Mouse (Mus musculus) midbrain, embryonic 16.5 days (tissue): ENCODE measurements at regions not wholly inside any gene's neighbourhood (a gene's known extent, or its start where the extent isn't known, plus 50 kb on each side); places are given as distances from the start of the nearest gene placed in this dataset.

Experiments
- ATAC-seq: fragments of 200-750 bp; cut with Nextera tagmentation; 2 replicates; pipeline ENCODE4 v1.8.0; 2017; ENCODE audit warnings: moderate TSS enrichment
- H3K27ac ChIP-seq: fragments of 300-500 bp; sonication (generic); 2 replicates; pipeline ENCODE4 v1.5.1; 2014; ENCODE audit warnings: mild to moderate bottlenecking, low read length, mixed read lengths
- H3K27me3 ChIP-seq: fragments of 300-500 bp; sonication (generic); 2 replicates; pipeline ENCODE4 v1.6.1; 2014; ENCODE audit warnings: low read depth, low read length, mixed read lengths; ENCODE audit not compliant: control insufficient read depth, insufficient read depth
- H3K36me3 ChIP-seq: fragments of 300-500 bp; sonication (generic); 2 replicates; pipeline ENCODE4 v1.6.1; 2014; ENCODE audit warnings: mild to moderate bottlenecking, low read length, moderate library complexity, mixed read lengths; ENCODE audit not compliant: control insufficient read depth, insufficient read depth
- H3K4me1 ChIP-seq: fragments of 300-500 bp; sonication (generic); 2 replicates; pipeline ENCODE4 v1.6.1; 2014; ENCODE audit warnings: mild to moderate bottlenecking, low read length, mixed read lengths; ENCODE audit not compliant: control insufficient read depth, insufficient read depth
- H3K4me2 ChIP-seq: fragments of 300-500 bp; sonication (generic); 2 replicates; pipeline ENCODE4 v1.6.1; 2014; ENCODE audit warnings: mild to moderate bottlenecking, low read length, mixed read lengths
- H3K4me3 ChIP-seq: fragments of 300-500 bp; sonication (generic); 2 replicates; pipeline ENCODE4 v1.5.1; 2014; ENCODE audit warnings: low read depth, mild to moderate bottlenecking, low read length, moderate library complexity, mixed read lengths
- H3K9ac ChIP-seq: fragments of 300-500 bp; sonication (generic); 2 replicates; pipeline ENCODE4 v1.6.1; 2014; ENCODE audit warnings: low read depth, low read length, mixed read lengths
- H3K9me3 ChIP-seq: fragments of 300-500 bp; sonication (generic); replicated peaks from 2 replicates; pipeline ENCODE4 v1.6.1; 2014; ENCODE audit warnings: mild to moderate bottlenecking, low read length, mixed read lengths; ENCODE audit not compliant: control insufficient read depth, poor library complexity, severe bottlenecking
- WGBS: fragments of 180-500 bp; shearing (Covaris S2); extraction: QIAGEN DNeasy Blood & Tissue Kit; methylation state at CpG from one replicate; pipeline ENCODE4 v1.1.7; 2014; 5-methylcytosine and 5-hydroxymethylcytosine counted together

GRCm38 (mm10) chr15:36427334-36427733, 580.2 kb downstream of the Zfp706 start:
- Histone ChIP-seq H3K9ac (no peak overlapping the region), H3K36me3 (no peaks in the 10 kb centered on the region), H3K4me3 (no peak overlapping the region)

GRCm38 (mm10) chr15:36425902-36426301, 581.7 kb downstream of the Zfp706 start:
- Histone ChIP-seq H3K36me3 (no peaks in the 10 kb centered on the region), H3K9me3 (no peaks in the 10 kb centered on the region), H3K4me2 (no peak overlapping the region), H3K4me1 (no peaks in the 10 kb centered on the region), H3K27me3 (no peaks in the 10 kb centered on the region), H3K9ac (no peak overlapping the region), H3K27ac (no peak overlapping the region), H3K4me3 (no peak overlapping the region)
- ATAC-seq = no peak
- WGBS = 87% methylated on average over 8 of the region's 8 CpGs

More at GRCm38 (mm10) chr15:36427334-36427733, 580.2 kb downstream of the Zfp706 start:
- Histone ChIP-seq H3K4me1 (no peaks in the 10 kb centered on the region), H3K4me2 (no peak overlapping the region), H3K9me3 (no peaks in the 10 kb centered on the region), H3K27ac (no peak overlapping the region), H3K27me3 (no peaks in the 10 kb centered on the region)
- whole genome bisulfite sequencing = 45% methylated on average over 4 of the region's 4 CpGs
- no peak for ATAC-seq

GRCm38 (mm10) chr15:36424047-36424446, 583.5 kb downstream of the Zfp706 start:
- H3K36me3 ChIP-seq = no peaks in the 10 kb centered on the region
- H3K4me3 ChIP-seq = no peak overlapping the region
- no peak for ATAC-seq
- no peaks in the 10 kb centered on the region for H3K27me3 ChIP-seq
- H3K27ac ChIP-seq = no peak overlapping the region
- no peak overlapping the region for H3K9ac ChIP-seq
- H3K9me3 ChIP-seq = no peaks in the 10 kb centered on the region
- WGBS = 87% methylated on average over 8 of the region's 8 CpGs
- no peak overlapping the region for H3K4me2 ChIP-seq
- no peaks in the 10 kb centered on the region for H3K4me1 ChIP-seq

- no peak overlapping the region for H3K4me3 ChIP-seq
- H3K9ac ChIP-seq = no peak overlapping the region
- no peak for ATAC-seq
- 89% methylated on average over 3 of the region's 3 CpGs for WGBS
- no peaks in the 10 kb centered on the region for H3K4me1 ChIP-seq
- H3K9me3 ChIP-seq = no peaks in the 10 kb centered on the region
- H3K27ac ChIP-seq = no peak overlapping the region
- no peak overlapping the region for H3K4me2 ChIP-seq
- no peaks in the 10 kb centered on the region for H3K27me3 ChIP-seq
- no peaks in the 10 kb centered on the region for H3K36me3 ChIP-seq
Observed at GRCm38 (mm10) chr15:36422781-36423180, 584.8 kb downstream of the Zfp706 start.

GRCm38 (mm10) chr15:36419943-36420480, 587.6 kb downstream of the Zfp706 start:
- Histone ChIP-seq H3K4me3 (no peak overlapping the region), H3K36me3 (no peaks in the 10 kb centered on the region), H3K4me2 (no peak overlapping the region), H3K4me1 (no peaks in the 10 kb centered on the region), H3K27ac (no peak overlapping the region), H3K27me3 (no peaks in the 10 kb centered on the region), H3K9ac (no peak overlapping the region), H3K9me3 (no peaks in the 10 kb centered on the region)
- WGBS = 90% methylated on average over 7 of the region's 7 CpGs
- ATAC-seq = no peak

- Histone ChIP-seq H3K9me3 (no peaks in the 10 kb centered on the region), H3K36me3 (no peaks in the 10 kb centered on the region), H3K27me3 (no peaks in the 10 kb centered on the region), H3K9ac (no peak overlapping the region), H3K4me3 (no peak overlapping the region), H3K27ac (no peak overlapping the region), H3K4me2 (no peak overlapping the region), H3K4me1 (no peaks in the 10 kb centered on the region)
- no peak for ATAC-seq
- 76% methylated on average over 3 of the region's 3 CpGs for WGBS
Observed at GRCm38 (mm10) chr15:36417426-36417825, 590.1 kb downstream of the Zfp706 start.

GRCm38 (mm10) chr15:36415552-36416249, 591.9 kb downstream of the Zfp706 start:
- Histone ChIP-seq H3K27ac (no peak overlapping the region), H3K4me2 (no peak overlapping the region), H3K27me3 (no peaks in the 10 kb centered on the region), H3K9ac (no peak overlapping the region), H3K4me1 (no peaks in the 10 kb centered on the region), H3K4me3 (no peak overlapping the region), H3K9me3 (no peaks in the 10 kb centered on the region), H3K36me3 (no peaks in the 10 kb centered on the region)
- no peak for ATAC-seq
- WGBS = 82% methylated on average over 5 of the region's 5 CpGs

- Histone ChIP-seq H3K36me3 (no peaks in the 10 kb centered on the region), H3K9ac (no peak overlapping the region), H3K27ac (no peak overlapping the region), H3K27me3 (no peaks in the 10 kb centered on the region), H3K4me2 (no peak overlapping the region), H3K4me1 (no peaks in the 10 kb centered on the region), H3K9me3 (no peaks in the 10 kb centered on the region), H3K4me3 (no peak overlapping the region)
- no peak for ATAC-seq
- 94% methylated on average over 3 of the region's 3 CpGs for WGBS
Observed at GRCm38 (mm10) chr15:36412016-36412415, 595.6 kb downstream of the Zfp706 start.

- 78% methylated on average over 3 of the region's 3 CpGs for WGBS
- no peak overlapping the region for H3K4me2 ChIP-seq
- no peak overlapping the region for H3K27ac ChIP-seq
- no peak overlapping the region for H3K4me3 ChIP-seq
- ATAC-seq = no peak
- H3K36me3 ChIP-seq = no peaks in the 10 kb centered on the region
- H3K9ac ChIP-seq = no peak overlapping the region
- peaks cover 1% of the 10 kb centered on the region; the same call in 1 of the 2 replicates for H3K4me1 ChIP-seq
- H3K27me3 ChIP-seq = no peaks in the 10 kb centered on the region
- no peaks in the 10 kb centered on the region for H3K9me3 ChIP-seq
Observed at GRCm38 (mm10) chr15:36405446-36405845, 602.1 kb downstream of the Zfp706 start.
